Mouse (Mus musculus): ENCODE data around the gene Zfp771. TPM values are rescaled to one million over a fixed set of nuclear protein-coding genes. Genes with fewer than 3 reads are reported as not detected.
A peak's percentile ranks its signal among the peaks of the same experiment; 100 is the strongest.
"Not testable (repeated sequence)": the region's sequence is repeated elsewhere in the genome, so short reads cannot be mapped to it uniquely, and the experiment has no call there.

Gene Zfp771
- total RNA-seq, 2 experiments from 2014 or later = 17.1 to 20.9 TPM

DNA sequence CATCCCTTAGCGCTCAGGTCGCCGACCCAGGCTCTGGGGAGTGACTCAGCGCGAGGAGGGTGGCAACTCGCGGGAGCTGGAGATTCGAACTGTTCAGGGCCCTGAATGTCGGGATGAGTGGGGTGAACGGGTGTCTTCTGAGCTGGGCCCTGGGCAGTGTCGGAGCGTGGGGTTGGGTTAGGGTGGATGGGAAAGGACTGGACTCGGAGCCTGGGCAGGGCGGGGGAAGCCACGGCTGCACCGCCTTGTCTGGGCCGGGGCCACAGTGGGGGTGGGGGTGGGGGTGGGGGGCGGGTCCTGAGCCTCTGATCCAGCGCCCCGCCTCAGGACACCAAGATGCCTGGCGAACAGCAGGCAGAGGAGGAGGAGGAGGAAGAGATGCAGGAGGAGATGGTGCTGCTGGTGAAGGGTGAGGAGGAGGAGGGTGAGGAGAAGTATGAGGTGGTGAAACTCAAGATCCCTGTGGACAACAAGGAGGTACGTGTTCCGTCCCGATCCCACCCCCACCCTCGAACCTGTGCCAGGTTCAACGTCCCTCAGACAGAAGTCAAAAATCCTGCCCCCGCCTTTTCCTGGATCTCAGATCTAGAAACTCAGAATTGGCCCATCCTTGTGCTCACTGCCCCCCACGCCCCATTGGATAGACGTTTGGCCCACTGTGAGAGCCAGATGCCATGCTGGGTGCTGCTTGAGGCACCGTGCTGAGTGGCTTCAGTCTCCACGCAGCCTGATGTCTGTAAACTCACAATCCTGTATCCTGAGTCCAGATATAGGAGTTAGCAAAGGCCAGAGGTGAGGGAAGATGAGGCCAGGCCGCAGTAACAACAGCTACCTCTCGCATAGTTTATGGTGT, 810 bp downstream of the Zfp771 start:
- intact Hi-C loops (cut with DNase I) = no loop called here
- no peak for DNase-seq (ENCODE audit: low spot score)

DNA sequence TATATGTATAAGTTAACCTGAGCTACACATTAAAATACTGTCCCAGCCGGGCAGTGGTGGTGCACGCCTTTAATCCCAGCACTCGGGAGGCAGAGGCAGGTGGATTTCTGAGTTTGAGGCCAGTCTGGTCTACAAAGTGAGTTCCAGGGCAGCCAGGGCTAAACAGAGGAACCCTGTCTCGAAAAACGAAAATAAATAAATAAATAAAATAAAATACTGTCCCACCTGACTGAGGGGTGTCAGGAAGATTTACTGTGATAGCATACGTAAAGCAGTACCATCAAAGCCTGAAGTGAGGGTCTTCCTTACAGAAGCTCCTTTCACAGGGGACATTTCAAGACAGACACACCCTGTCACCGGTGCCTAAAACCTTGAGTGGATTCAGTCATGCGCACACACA, 6.4 kb downstream of the Zfp771 start:
- DNase-seq (ENCODE audit: low spot score); intact Hi-C loops (cut with DNase I): not testable (repeated sequence)

GRCm38 (mm10) chr7:127252414-127252813, 8.3 kb downstream of the Zfp771 start:
- intact Hi-C loops (cut with DNase I) = loop anchor here (2.0 kb wide), 1 partner anchor 20 kb away; the partner anchor contains the start of genes Sept1 and Zfp553
- no peak for DNase-seq (ENCODE audit: low spot score)

DNA sequence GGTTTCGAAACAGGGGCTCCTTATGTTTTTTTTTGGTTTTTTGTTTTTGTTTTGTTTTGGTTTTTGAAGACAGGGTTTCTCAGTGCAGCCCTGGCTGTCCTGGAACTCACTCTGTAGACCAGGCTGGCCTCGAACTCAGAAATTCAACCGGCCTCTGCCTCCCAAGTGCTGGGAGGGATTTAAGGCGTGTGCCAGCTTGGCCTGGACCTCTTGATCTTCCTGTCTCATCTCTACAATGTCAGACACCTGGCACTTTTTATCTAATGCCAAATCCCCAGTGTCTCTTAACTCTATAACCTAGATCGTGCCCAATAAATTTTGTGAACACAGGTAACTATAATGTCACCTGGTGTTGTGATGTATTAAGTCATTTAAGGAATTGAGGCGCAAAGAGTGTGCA, 9.3 kb downstream of the Zfp771 start:
- intact Hi-C loops (cut with DNase I) = loop anchor here (2.0 kb wide), 1 partner anchor 21 kb away; the partner anchor contains the start of genes Sept1 and Zfp553
- no peak for DNase-seq (ENCODE audit: low spot score)

- intact Hi-C loops (cut with DNase I) = loop anchor here (2.0 kb wide), 1 partner anchor 21 kb away; the partner anchor contains the start of genes Sept1 and Zfp553
- DNase-seq (ENCODE audit: low spot score) = peak; percentile 89
These were observed 10.0 kb downstream of the Zfp771 start for GRCm38 (mm10) chr7:127253821-127254769.

DNA sequence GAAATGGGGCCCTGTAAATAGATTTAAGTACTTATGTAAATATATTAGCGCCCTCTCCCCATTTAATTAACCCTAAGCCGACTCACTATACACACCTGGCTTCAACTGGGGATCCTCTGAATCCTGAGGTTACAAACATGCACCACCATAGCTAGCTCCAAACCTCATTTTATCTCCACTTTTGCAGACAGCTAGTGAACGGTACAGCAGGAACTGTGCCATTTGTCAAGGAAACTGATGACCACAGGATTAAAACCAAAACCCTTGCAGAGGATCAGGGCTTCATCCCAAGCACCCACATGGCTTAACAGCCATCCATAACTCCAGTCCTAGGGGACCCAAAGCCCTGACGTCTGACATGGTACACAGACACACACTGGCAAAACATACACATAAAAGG, 10.9 kb downstream of the Zfp771 start:
- intact Hi-C loops (cut with DNase I) = loop anchor here (5.0 kb wide), 1 partner anchor 217 kb away; no protein-coding TSS in a partner anchor
- DNase-seq (ENCODE audit: low spot score) = no peak

DNA sequence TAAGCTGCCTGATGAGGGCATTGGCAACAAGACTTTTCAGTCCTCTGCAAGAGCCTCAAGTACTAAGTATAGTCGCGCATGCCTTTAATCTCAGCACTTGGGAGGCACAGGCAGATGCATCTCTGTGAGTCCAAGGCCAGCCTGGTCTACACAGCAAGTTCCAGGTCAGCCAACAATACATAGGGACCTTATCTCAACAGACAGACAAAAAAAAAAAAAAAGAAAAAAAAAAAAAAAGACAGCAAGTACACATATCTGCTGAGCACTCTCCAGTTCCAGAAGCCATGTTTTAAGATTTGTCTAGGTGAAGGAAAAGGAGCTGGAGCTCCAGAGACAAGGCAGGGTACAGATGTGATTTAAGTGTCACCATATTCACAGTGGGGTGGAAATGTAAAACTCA, 11.9 kb downstream of the Zfp771 start:
- intact Hi-C loops (cut with DNase I) = loop anchor here (5.0 kb wide), 1 partner anchor 216 kb away; no protein-coding TSS in a partner anchor
- DNase-seq (ENCODE audit: low spot score) = no peak

- DNase-seq (ENCODE audit: low spot score) = no peak
- intact Hi-C loops (cut with DNase I) = loop anchor here (5.0 kb wide), 1 partner anchor 216 kb away; no protein-coding TSS in a partner anchor
These were observed 12.4 kb downstream of the Zfp771 start for GRCm38 (mm10) chr7:127256518-127256917.

DNA sequence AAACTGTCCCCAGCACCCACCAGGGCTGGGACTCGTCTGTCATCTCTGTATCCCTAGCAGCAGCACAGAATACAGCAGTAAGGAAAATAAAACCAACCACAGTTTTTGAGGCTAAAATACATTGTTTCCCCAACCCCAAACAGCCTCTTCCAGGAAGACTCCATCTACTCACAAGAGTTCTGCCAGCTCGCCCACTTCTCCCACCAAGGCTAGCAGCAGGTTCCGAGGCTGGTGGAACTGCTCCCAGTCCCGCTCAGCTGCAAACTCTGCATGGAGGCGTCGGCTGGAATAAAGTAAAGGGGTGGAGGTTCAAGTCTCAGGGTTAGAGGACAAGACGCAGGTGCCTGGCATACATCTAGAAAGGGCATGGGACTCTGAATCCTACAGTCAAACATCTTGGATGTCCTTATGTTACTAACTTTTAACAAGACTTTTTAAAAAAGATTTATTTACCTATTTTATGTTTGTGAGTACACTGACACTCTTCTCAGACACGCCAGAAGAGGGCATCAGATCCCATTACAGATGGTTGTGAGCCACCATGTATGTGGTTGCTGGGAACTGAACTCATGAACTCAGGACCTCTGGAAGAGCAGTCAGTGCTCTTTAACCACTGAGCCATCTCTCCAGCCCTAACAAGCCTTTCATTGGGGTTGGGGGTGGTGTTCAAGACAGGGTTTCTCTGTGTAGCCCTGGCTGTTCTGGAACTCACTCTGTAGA, 15.3 kb downstream of the Zfp771 start:
- no peak for DNase-seq (ENCODE audit: low spot score)
- intact Hi-C loops (cut with DNase I) = loop anchor here (5.0 kb wide), 1 partner anchor 213 kb away; no protein-coding TSS in a partner anchor

DNA sequence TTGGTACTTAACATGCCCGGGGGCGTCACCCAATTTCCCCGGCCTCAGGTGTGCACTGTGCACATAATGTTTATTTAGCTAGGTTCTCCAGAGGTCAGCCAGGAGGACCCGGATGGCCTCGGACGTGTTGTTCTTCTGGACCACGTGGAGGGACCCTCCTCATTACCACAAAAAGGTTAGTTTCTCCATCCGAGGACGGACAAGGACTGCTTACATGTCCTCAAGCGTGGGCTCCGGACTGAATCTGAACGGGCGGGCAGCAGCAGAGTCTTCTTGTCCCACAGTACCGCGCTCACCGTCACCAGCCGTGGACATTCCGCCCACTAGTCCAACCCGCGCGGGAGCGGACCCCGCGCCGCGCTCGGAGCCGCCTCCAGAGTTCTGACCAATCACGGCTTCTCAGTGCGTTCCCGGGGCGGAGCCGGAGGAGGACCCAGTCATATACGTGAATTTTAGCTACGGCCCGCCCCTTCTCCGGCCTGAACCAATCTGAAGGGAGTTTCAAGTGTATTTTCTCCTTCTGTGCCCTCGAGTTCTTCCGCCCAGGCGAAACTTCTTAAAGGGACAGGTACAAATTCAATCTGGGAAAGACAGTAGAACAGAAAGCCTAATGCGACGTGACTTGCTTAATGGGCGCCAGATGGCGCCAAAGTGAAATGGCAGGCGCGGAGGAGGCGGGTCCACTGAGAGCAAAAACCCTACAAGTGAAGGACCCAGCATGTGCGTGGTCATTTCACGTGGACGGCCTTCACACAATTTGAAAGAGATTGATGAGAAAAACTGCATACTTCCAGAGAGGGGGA, 16.4 kb downstream of the Zfp771 start, which contains the start of gene Dctpp1:
TSS of gene Dctpp1 (minus strand) at position 401 of the 803 bp plus-strand sequence.
- intact Hi-C loops (cut with DNase I) = loop anchor here (5.0 kb wide), 2 partner anchors 82 to 252 kb away; partner anchors contain the start of gene Srcap
- DNase-seq (ENCODE audit: low spot score) = peak; percentile 98

- intact Hi-C loops (cut with DNase I) = loop anchor here (5.0 kb wide), 2 partner anchors 80 to 250 kb away; partner anchors contain the start of gene Srcap
- DNase-seq (ENCODE audit: low spot score) = no peak
These were observed 18.3 kb downstream of the Zfp771 start for GRCm38 (mm10) chr7:127262218-127262961.

- DNase-seq (ENCODE audit: low spot score) = no peak
- intact Hi-C loops (cut with DNase I) = loop anchor here (5.0 kb wide), 2 partner anchors 79 to 249 kb away; partner anchors contain the start of gene Srcap
These were observed 19.5 kb downstream of the Zfp771 start for GRCm38 (mm10) chr7:127263526-127263925.

GRCm38 (mm10) chr7:127270256-127270655, 26.2 kb downstream of the Zfp771 start:
- DNase-seq (ENCODE audit: low spot score) = no peak
- intact Hi-C loops (cut with DNase I) = no loop called here

DNA sequence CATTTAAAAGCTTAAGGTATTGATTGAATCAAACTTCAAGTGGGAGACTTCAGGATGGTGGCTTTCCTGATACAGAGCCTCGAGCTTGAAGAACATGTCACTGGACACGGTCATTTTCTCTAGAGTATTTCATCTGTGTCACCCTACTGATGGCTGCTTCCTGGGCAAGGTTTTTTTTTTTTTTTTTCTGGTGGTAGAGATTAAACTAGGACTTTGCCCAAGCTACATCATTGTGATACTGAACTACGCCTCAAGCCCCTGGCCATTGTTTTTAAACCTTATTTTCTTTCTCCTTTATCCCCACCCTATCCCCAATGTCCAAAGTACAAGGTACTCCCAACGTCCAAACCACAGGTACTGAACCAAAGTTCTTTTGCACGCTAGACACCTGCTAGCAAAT, 26.6 kb downstream of the Zfp771 start:
- no peak for DNase-seq (ENCODE audit: low spot score)
- intact Hi-C loops (cut with DNase I) = no loop called here

DNA sequence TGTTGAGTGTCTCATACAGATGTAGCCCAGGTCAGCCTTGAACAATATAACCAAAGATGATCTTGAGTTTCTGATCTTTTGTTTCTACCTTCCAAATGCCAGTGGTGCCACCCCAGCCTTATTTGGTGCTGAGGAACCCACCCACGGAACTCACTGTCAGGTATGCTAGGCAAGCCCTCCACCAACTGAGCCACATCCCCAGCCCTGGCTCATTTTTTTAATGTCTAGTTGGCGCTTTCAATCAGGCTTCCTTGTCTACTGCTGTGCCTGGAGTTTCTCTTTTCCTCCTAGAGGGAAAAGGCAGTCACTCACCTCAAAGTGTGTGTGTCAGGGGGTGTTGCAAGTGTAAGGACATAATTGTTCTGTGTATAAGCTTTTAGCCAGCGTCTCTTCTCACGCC, 27.0 kb downstream of the Zfp771 start:
- no peak for DNase-seq (ENCODE audit: low spot score)
- intact Hi-C loops (cut with DNase I) = no loop called here

DNA sequence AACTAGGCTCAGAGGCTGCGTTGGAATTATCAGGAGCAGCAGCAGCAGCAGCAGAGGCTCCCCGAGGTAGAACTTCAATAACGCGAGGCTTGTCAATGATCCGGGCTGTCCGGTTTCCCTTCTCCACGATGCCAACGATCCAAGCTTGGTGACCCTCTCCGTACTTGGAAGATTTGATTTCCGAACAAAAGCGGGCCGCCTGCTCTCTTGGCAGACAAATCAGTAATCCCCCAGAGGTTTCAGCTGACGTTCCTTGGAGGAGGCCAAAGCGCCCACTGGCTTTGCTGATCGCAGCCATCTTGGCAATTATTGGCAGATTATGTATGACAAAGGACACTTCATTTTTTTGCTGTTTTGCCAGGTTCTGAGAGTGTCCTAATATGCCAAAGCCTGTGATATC, 28.5 kb downstream of the Zfp771 start:
- intact Hi-C loops (cut with DNase I) = no loop called here
- no peak for DNase-seq (ENCODE audit: low spot score)

DNA sequence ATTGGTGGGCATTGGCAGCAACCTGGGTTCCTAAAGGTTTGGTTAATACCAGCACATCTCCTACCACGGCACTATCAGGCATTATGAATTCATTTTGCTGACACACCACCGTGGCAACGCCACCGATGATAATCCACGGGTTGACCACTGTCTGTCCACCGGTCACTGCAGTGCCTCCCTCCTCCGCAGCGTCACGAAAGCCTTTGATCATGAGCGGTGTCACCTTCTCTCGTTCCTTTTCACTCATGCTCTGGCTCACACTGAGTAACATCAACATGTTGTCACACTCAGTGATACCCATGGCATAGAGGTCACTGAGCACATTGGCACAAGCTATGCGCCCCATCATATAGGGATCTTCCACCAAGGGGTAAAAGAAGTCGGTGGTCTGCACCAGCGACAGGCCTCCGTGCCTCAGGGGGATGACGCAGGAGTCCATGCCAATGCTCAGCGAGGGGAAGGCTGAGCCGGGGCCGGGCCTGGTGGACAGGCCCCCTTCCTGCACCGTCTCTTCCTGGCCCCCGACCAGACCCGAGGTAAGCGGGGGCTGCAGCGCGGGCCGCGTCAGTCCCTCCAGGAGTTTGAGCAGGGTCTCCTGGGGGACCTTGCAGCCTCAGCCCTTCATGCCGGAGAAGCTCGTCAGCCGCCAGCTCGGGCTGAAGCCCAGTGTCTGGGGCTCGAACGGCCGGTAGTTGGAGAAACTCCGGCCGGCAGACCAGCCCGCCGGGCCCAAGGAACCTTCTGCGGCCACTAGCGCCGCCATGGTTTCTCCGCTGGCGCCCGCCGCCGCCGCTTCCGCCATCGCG, 29.2 kb downstream of the Zfp771 start:
- DNase-seq (ENCODE audit: low spot score) = no peak
- intact Hi-C loops (cut with DNase I) = no loop called here
